Mouse (Mus musculus) lung, embryonic 16.5 days (tissue): ENCODE data around the gene Eif4g3. TPM values are rescaled to one million over a fixed set of nuclear protein-coding genes. Genes with fewer than 3 reads are reported as not detected.

ENCODE experiments used
- ATAC-seq: fragments of 200-750 bp; cut with Nextera tagmentation; 2 replicates; pipeline ENCODE4 v1.8.0; 2017; ENCODE audit warnings: low read depth, mild to moderate bottlenecking, moderate library complexity
- H3K27ac ChIP-seq: fragments of 300-500 bp; sonication (generic); 2 replicates; pipeline ENCODE4 v1.5.1; 2014; ENCODE audit warnings: mild to moderate bottlenecking, control low read depth, low read length
- H3K27me3 ChIP-seq: fragments of 300-500 bp; sonication (generic); 2 replicates; pipeline ENCODE4 v1.6.1; 2014; ENCODE audit warnings: low read depth, low read length, mixed read lengths; ENCODE audit not compliant: control insufficient read depth, insufficient read depth
- H3K36me3 ChIP-seq: fragments of 300-500 bp; sonication (generic); 2 replicates; pipeline ENCODE4 v1.6.1; 2014; ENCODE audit warnings: low read length; ENCODE audit not compliant: control insufficient read depth, insufficient read depth
- H3K4me1 ChIP-seq: fragments of 300-500 bp; sonication (generic); replicated peaks from 2 replicates; pipeline ENCODE4 v1.6.1; 2014; ENCODE audit warnings: low read length, mixed read lengths; ENCODE audit not compliant: control insufficient read depth, insufficient read depth
- H3K4me2 ChIP-seq: fragments of 300-500 bp; sonication (generic); 2 replicates; pipeline ENCODE4 v1.6.1; 2014; ENCODE audit warnings: low read depth, low read length, control low read depth
- H3K4me3 ChIP-seq: fragments of 300-500 bp; sonication (generic); 2 replicates; pipeline ENCODE4 v1.5.1; 2014; ENCODE audit warnings: mild to moderate bottlenecking, low read length, control low read depth
- H3K9ac ChIP-seq: fragments of 300-500 bp; sonication (generic); 2 replicates; pipeline ENCODE4 v1.6.1; 2014; ENCODE audit warnings: low read length, control low read depth
- H3K9me3 ChIP-seq: fragments of 300-500 bp; sonication (generic); 2 replicates; pipeline ENCODE4 v1.6.1; 2016; ENCODE audit warnings: low read length; ENCODE audit not compliant: control insufficient read depth
- WGBS: fragments of 180-500 bp; shearing (Covaris S2); extraction: QIAGEN DNeasy Blood & Tissue Kit; methylation state at CpG from one replicate; pipeline ENCODE4 v1.1.7; 2014; 5-methylcytosine and 5-hydroxymethylcytosine counted together
- polyA plus RNA-seq: library from polyadenylated mRNA; unstranded; fragments of >200 nt; fragmentation: Nextera tagmentation; extraction: Ambion mirVana; gene quantifications from 2 replicates; pipeline ENCODE4 v1.2.1, GENCODE M21; 2015

The Eif4g3 gene
- polyA plus RNA-seq, 1 experiment from 2014 or later, result 23.8 TPM

- H3K4me1 ChIP-seq, result 0 out of 2 replicates have a peak, but pooled peaks cover 2% of the 10 kb centered on the region
- H3K4me3 ChIP-seq, result no peak overlapping the region
- no peaks in the 10 kb centered on the region for H3K9me3 ChIP-seq
- no peak overlapping the region for H3K9ac ChIP-seq
- 64% methylated on average over 6 of the region's 6 CpGs for WGBS
- no peak overlapping the region for H3K27ac ChIP-seq
- H3K36me3 ChIP-seq, result peaks cover 3% of the 10 kb centered on the region; the same call in 1 of the 2 replicates
- no peaks in the 10 kb centered on the region for H3K27me3 ChIP-seq
- no peak overlapping the region for H3K4me2 ChIP-seq
- no peak for ATAC-seq
These were observed 78.7 kb downstream of the Eif4g3 start for GRCm38 (mm10) chr4:138071497-138071896.

DNA sequence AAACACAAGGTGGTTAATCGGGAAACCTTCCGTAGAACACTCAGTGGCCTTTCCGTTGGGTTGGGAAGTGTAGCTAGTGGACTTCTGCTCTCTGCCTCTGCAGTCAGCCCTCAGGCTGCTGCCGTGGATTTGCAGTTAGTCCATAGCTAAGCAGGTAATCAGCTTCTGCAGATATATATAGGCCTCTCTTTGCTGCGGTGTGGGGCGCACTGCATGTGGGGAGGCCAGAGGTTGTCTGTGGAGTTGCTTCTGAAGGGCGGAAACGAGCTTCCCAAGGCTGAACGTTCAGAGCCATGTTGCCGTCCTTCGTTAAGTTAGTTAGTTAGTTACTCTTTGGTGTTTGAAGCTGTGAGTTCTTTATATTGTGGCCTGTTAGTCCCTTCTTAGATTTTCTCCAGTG lies 80.3 kb downstream of the Eif4g3 start:
- Histone ChIP-seq H3K4me1 (0 out of 2 replicates have a peak, but pooled peaks cover 2% of the 10 kb centered on the region), H3K4me3 (no peak overlapping the region), H3K9ac (no peak overlapping the region), H3K27me3 (no peaks in the 10 kb centered on the region), H3K36me3 (no peaks in the 10 kb centered on the region; the same call in 1 of the 2 replicates), H3K4me2 (no peak overlapping the region), H3K27ac (no peak overlapping the region), H3K9me3 (no peaks in the 10 kb centered on the region)
- 93% methylated on average over 11 of the region's 11 CpGs for WGBS
- ATAC-seq, result no peak

DNA sequence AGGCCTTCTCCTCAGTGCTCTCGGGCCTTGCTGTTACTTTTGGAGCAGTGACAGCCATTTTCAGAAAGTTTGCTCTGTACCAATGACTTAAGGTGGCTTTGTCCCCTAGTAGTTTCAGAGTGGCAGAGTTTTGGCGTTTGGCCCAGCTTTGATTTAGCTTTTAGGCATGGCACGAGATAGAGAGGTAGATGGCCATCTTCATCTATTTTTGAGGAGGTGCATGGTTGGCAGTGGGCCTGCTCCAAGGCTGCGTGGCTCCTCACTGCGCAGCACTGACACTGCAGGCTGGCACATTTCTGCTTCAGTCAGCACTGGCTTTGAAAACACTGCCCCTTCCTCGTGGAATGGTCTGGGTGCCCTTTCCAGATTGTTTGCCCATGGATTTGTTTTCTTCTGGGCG lies 80.7 kb downstream of the Eif4g3 start:
- no peak for ATAC-seq
- Histone ChIP-seq H3K9ac (no peak overlapping the region), H3K27ac (no peak overlapping the region), H3K36me3 (no peaks in the 10 kb centered on the region; the same call in 1 of the 2 replicates), H3K27me3 (no peaks in the 10 kb centered on the region), H3K4me2 (no peak overlapping the region), H3K4me1 (0 out of 2 replicates have a peak, but pooled peaks cover 2% of the 10 kb centered on the region), H3K9me3 (no peaks in the 10 kb centered on the region), H3K4me3 (no peak overlapping the region)
- 61% methylated on average over 7 of the region's 7 CpGs for WGBS

DNA sequence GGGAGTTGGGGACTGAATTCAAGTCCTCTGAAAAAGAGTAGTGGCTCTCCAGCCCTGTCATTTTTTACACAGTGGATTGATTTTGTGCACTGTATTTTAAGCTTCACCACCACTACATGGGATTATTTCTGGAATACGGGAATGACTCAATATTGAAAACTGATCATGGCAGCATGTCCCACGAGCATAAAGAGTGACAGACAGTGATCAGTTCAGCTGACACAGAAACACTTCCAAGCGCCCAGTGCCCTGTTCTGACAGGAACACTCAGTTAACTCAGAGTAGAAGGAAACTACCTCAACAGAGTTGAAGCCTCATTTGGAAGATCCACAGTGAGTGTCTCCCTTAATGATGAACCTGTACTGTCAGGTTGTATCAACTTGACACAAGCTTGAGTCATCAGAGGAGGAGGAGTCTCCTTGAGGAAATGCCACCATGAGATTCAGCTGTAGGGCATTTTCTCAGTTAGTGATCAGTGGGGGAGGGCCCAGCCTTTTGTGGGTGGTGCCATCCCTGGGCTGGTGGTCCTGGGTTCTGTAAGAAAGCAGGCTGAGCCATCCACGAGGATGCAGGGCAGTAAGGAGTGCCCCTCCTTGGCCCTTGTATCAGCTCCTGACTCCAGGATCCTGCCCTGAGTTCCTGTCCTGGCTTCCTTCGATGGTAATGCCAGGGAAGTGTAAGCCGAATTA lies 82.2 kb downstream of the Eif4g3 start:
- 61% methylated on average over 6 of the region's 6 CpGs for WGBS

DNA sequence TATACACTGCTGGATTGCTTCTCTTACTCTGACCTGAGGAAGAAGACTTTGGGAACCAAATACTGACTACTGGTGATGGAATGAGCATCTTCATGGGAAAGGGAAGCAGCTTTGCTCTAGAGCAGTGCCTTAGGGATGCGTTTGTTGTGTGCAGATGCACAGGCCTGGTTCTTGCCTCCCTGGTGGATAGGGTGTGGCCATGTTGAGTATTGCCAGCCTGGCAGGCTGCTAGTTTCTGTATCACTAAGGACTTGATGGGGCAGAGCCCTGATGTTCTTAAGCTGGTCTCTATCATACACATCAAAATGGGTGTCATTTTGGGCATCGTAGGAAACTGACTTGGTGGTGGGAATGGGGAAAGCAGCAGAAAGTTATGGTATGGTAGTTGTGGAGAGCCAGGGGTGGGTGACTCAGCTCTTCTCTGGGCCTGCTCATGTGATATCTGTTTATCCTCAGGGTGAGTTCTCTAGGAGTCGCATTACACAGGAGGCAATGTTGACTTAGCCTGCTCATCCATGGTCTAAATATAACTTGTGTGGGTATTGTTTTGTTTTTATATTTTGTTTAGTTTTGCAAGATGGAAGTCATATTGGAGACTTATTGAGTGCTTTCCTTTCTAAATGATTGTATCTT lies 85.0 kb downstream of the Eif4g3 start:
- H3K36me3 ChIP-seq, result no peaks in the 10 kb centered on the region; the same call in 1 of the 2 replicates
- H3K9me3 ChIP-seq, result no peaks in the 10 kb centered on the region
- no peaks in the 10 kb centered on the region for H3K27me3 ChIP-seq
- H3K9ac ChIP-seq, result no peak overlapping the region
- H3K4me1 ChIP-seq, result no peaks in the 10 kb centered on the region
- no peak overlapping the region for H3K27ac ChIP-seq
- no peak for ATAC-seq
- H3K4me2 ChIP-seq, result no peak overlapping the region
- no peak overlapping the region for H3K4me3 ChIP-seq
- 88% methylated on average over 3 of the region's 3 CpGs for WGBS

More for the DNA sequence above, 82.2 kb downstream of the Eif4g3 start:
- ATAC-seq, result no peak
- Histone ChIP-seq H3K4me3 (no peak overlapping the region), H3K27me3 (no peaks in the 10 kb centered on the region), H3K4me2 (no peak overlapping the region), H3K36me3 (no peaks in the 10 kb centered on the region; the same call in 1 of the 2 replicates), H3K27ac (no peak overlapping the region), H3K4me1 (0 out of 2 replicates have a peak, but pooled peaks cover 2% of the 10 kb centered on the region), H3K9ac (no peak overlapping the region), H3K9me3 (no peaks in the 10 kb centered on the region)

- Histone ChIP-seq H3K27ac (no peak overlapping the region), H3K27me3 (no peaks in the 10 kb centered on the region), H3K9me3 (no peaks in the 10 kb centered on the region), H3K9ac (no peak overlapping the region), H3K4me3 (no peak overlapping the region), H3K4me1 (no peaks in the 10 kb centered on the region), H3K36me3 (peaks cover 2% of the 10 kb centered on the region), H3K4me2 (no peak overlapping the region)
- no peak for ATAC-seq
- 93% methylated on average over 5 of the region's 5 CpGs for WGBS
These were observed 86.4 kb downstream of the Eif4g3 start for GRCm38 (mm10) chr4:138079234-138079633.

- Histone ChIP-seq H3K4me1 (peaks cover 11% of the 10 kb centered on the region; the same call in 1 of the 2 replicates), H3K4me2 (no peak overlapping the region), H3K27ac (no peak overlapping the region), H3K36me3 (peaks cover 4% of the 10 kb centered on the region), H3K9ac (no peak overlapping the region), H3K9me3 (no peaks in the 10 kb centered on the region), H3K27me3 (no peaks in the 10 kb centered on the region), H3K4me3 (no peak overlapping the region)
- WGBS, result 89% methylated on average over 8 of the region's 8 CpGs
- ATAC-seq, result no peak
These were observed 89.6 kb downstream of the Eif4g3 start for GRCm38 (mm10) chr4:138082466-138082865.

DNA sequence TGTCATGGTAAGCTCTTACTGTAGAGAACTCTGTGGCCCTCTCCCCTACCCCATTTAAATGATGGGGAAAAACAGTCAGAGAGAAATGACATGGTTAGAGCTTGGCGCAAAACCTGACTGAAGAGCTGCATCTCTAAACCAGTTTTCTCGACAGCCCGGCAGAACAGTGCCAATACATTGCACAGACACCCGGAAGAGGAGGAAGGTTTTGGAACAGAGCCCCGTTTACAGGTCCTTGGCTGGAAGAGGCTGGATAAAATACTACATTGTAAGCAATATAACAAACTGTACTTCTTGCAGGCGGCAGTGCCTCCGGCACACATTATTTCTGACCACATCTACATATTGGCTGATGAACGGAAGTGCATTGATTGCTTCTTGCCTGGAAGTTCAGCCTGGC lies 91.3 kb downstream of the Eif4g3 start:
- no peak overlapping the region for H3K4me2 ChIP-seq
- H3K36me3 ChIP-seq, result peaks cover 4% of the 10 kb centered on the region; the same call in 1 of the 2 replicates

GRCm38 (mm10) chr4:138084851-138085573 lies 92.2 kb downstream of the Eif4g3 start:
- no peak for ATAC-seq
- Histone ChIP-seq H3K36me3 (peaks cover 4% of the 10 kb centered on the region; the same call in 1 of the 2 replicates), H3K4me1 (peaks cover 11% of the 10 kb centered on the region; the same call in 1 of the 2 replicates), H3K9me3 (no peaks in the 10 kb centered on the region), H3K4me2 (no peak overlapping the region), H3K27ac (no peak overlapping the region), H3K4me3 (no peak overlapping the region), H3K27me3 (no peaks in the 10 kb centered on the region), H3K9ac (no peak overlapping the region)
- WGBS, result 88% methylated on average over 13 of the region's 13 CpGs

More for the DNA sequence above, 91.3 kb downstream of the Eif4g3 start:
- H3K9me3 ChIP-seq, result no peaks in the 10 kb centered on the region
- no peak overlapping the region for H3K27ac ChIP-seq
- no peak overlapping the region for H3K9ac ChIP-seq
- no peak overlapping the region for H3K4me3 ChIP-seq
- ATAC-seq, result no peak
- no peaks in the 10 kb centered on the region for H3K27me3 ChIP-seq
- WGBS, result 75% methylated on average over 8 of the region's 8 CpGs
- peaks cover 11% of the 10 kb centered on the region; the same call in 1 of the 2 replicates for H3K4me1 ChIP-seq
